Mouse (Mus musculus) G1E-ER4 (cell line): Measurements from ENCODE around the gene Rbks. TPM values are rescaled to one million over a fixed set of nuclear protein-coding genes. Genes with fewer than 3 reads are reported as not detected.

Experiments used
- GATA1 ChIP-seq: IDR thresholded peaks from one replicate; pipeline ENCODE4 v1.8.0; 2012; ENCODE audit warnings: low read length, inconsistent platforms
- polyA plus RNA-seq: library from polyadenylated mRNA; stranded (reverse); fragments of >175 nt; gene quantifications from 2 replicates; pipeline ENCODE4 v1.2.3, GENCODE M21; 2012

Rbks gene
- polyA plus RNA-seq, 1 experiment, result 7.9 TPM

- no peak for TF ChIP-seq GATA1
Measured at GRCm38 (mm10) chr5:31697644-31698296, 343 bp upstream of the Rbks start, which contains the start of gene Babam2. TSS of gene Babam2 (plus strand) at chr5:31697684.

GRCm38 (mm10) chr5:31693191-31693590, 4.2 kb downstream of the Rbks start:
- TF ChIP-seq GATA1, result no peak

- peak; percentile 41 for TF ChIP-seq GATA1
Measured at GRCm38 (mm10) chr5:31687972-31688371, 9.5 kb downstream of the Rbks start.

- peak; percentile 25 for TF ChIP-seq GATA1
Measured at GRCm38 (mm10) chr5:31686040-31686439, 11.4 kb downstream of the Rbks start.

GRCm38 (mm10) chr5:31682305-31682704, 15.1 kb downstream of the Rbks start:
- TF ChIP-seq GATA1, result no peak

- TF ChIP-seq GATA1, result no peak
Measured at GRCm38 (mm10) chr5:31680183-31680582, 17.2 kb downstream of the Rbks start.

GRCm38 (mm10) chr5:31678000-31678399, 19.4 kb downstream of the Rbks start:
- TF ChIP-seq GATA1, result no peak

GRCm38 (mm10) chr5:31673431-31673830, 24.0 kb downstream of the Rbks start:
- no peak for TF ChIP-seq GATA1

- no peak for TF ChIP-seq GATA1
Measured at GRCm38 (mm10) chr5:31671137-31671536, 26.3 kb downstream of the Rbks start.

GRCm38 (mm10) chr5:31669984-31670383, 27.4 kb downstream of the Rbks start:
- no peak for TF ChIP-seq GATA1

GRCm38 (mm10) chr5:31668325-31668968, 29.0 kb downstream of the Rbks start:
- no peak for TF ChIP-seq GATA1

GRCm38 (mm10) chr5:31666176-31666575, 31.3 kb downstream of the Rbks start:
- no peak for TF ChIP-seq GATA1

- no peak for TF ChIP-seq GATA1
Measured at GRCm38 (mm10) chr5:31655688-31656190, 41.7 kb downstream of the Rbks start.

- no peak for TF ChIP-seq GATA1
Measured at GRCm38 (mm10) chr5:31650518-31651288, 46.7 kb downstream of the Rbks start.

GRCm38 (mm10) chr5:31647327-31647726, 50.1 kb downstream of the Rbks start:
- no peak for TF ChIP-seq GATA1

- no peak for TF ChIP-seq GATA1
Measured at GRCm38 (mm10) chr5:31646574-31646973, 50.9 kb downstream of the Rbks start.

GRCm38 (mm10) chr5:31645798-31646197, 51.6 kb downstream of the Rbks start:
- no peak for TF ChIP-seq GATA1
